9 mouse cellular contexts compared by ENCODE assay signal in the genomic region with DNA sequence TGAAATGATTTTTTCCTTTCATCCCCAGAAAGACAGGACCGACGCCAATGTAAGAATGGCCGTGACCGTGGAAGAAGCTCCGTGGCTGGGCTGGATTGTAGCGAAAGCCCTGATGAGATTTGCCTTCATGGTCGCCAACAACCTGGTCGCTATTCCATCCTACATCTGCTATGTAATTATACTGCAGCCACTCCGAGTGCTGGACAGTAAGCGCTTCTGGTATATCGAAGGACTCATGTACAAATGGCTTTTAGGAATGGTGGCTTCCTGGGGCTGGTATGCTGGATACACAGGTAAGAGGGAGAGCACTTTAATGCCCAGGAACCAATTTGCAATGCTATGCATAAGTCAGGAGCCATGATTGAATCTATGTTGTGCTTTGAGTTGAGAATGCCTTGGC. TPM values are rescaled to one million over a fixed set of nuclear protein-coding genes. Genes with fewer than 3 reads are reported as not detected.
A peak's percentile ranks its signal among the peaks of the same experiment; 100 is the strongest.
DNase-seq lines count a peak whose midpoint lies in the region; ATAC-seq and TF ChIP-seq lines count a peak whose summit lies in the region.
"Had no signal": no experiment of that assay in that cellular context is flagged by ENCODE, and none has a peak within 500 bp of the region (broad histone marks: within the 10 kb centered on the region; RNA-seq: fewer than 3 reads in every experiment).

No protein-coding gene starts in this region.

- H3K4me1 ChIP-seq in testis, adult 2 months (ENCODE audit: control insufficient read depth, insufficient read depth, low read length): peaks cover 4% of the 10 kb centered on the region
- H3K4me1 ChIP-seq in kidney, embryonic 16.5 days (ENCODE audit: insufficient read depth, low read length): peaks cover 22% of the 10 kb centered on the region
- peaks cover 48% of the 10 kb centered on the region for H3K4me1 ChIP-seq in neural tube, embryonic 13.5 days (replicated peaks)

- peak; percentile 81 for DNase-seq in heart, adult 11 months
- DNase-seq in heart, postnatal 36 days: no peak
- DNase-seq in testis, postnatal 10 days (ENCODE audit: low spot score): no peak
- DNase-seq in urinary bladder, adult 18-20 months (ENCODE audit: low spot score in 2 of 2): no peak

- intact Hi-C loops in heart, postnatal 36 days (cut with DNase I): loop anchor here (5.0 kb wide), 2 partner anchors 97 to 142 kb away; partner anchors contain the start of genes Dtl and Ints7

- peak overlapping the region; percentile 88 for H3K4me3 ChIP-seq in testis, adult 2 months (ENCODE audit: control insufficient read depth, low read depth, low read length)
- peak overlapping the region; percentile 82 for H3K4me3 ChIP-seq in kidney, embryonic 16.5 days (ENCODE audit: low read length)
- H3K4me3 ChIP-seq in neural tube, embryonic 13.5 days: peak overlapping the region; percentile 91

- WGBS in kidney, embryonic 16.5 days: 13% methylated on average over 11 of the region's 11 CpGs
- WGBS in neural tube, embryonic 13.5 days: 11% methylated on average over 11 of the region's 11 CpGs

- no peaks in the 10 kb centered on the region; the same call in 1 of the 2 replicates for H3K36me3 ChIP-seq in testis, adult 2 months (ENCODE audit: control insufficient read depth, insufficient read depth, low read length)
- 0 out of 2 replicates have a peak, but pooled peaks cover 5% of the 10 kb centered on the region for H3K36me3 ChIP-seq in kidney, embryonic 16.5 days (ENCODE audit: insufficient read depth, low read length)
- H3K36me3 ChIP-seq in neural tube, embryonic 13.5 days: peaks cover 17% of the 10 kb centered on the region

- no peaks in the 10 kb centered on the region for H3K27me3 ChIP-seq in testis, adult 2 months (ENCODE audit: control insufficient read depth, insufficient read depth, low read length)
- H3K27me3 ChIP-seq in kidney, embryonic 16.5 days (ENCODE audit: insufficient read depth, low read length): no peaks in the 10 kb centered on the region
- no peaks in the 10 kb centered on the region for H3K27me3 ChIP-seq in neural tube, embryonic 13.5 days
- H3K27me3 ChIP-seq: Patski had no signal

- TF ChIP-seq CTCF in testis, adult 2 months (IDR thresholded peaks at IDR 0.05; ENCODE audit: control insufficient read depth, insufficient read depth, insufficient replicate concordance, low read depth, low read length): no peak

- no peak for ATAC-seq in kidney, embryonic 16.5 days (ENCODE audit: low FRiP score, low TSS enrichment)
- no peak for ATAC-seq in neural tube, embryonic 13.5 days (ENCODE audit: low read depth)
- ATAC-seq in monocyte, adult 5-6 weeks (replicated peaks; ENCODE audit: insufficient number of reproducible peaks, low FRiP score, low TSS enrichment, poor library complexity, severe bottlenecking): no peak

- H3K4me2 ChIP-seq in kidney, embryonic 16.5 days (replicated peaks; ENCODE audit: low read depth, low read length): peak overlapping the region; percentile 77
- H3K4me2 ChIP-seq in neural tube, embryonic 13.5 days: peak overlapping the region; percentile 67

- no peak for TF ChIP-seq POLR2A in testis, adult 2 months (IDR thresholded peaks at IDR 0.05; ENCODE audit: control insufficient read depth, low read depth, low read length)

- H3K9ac ChIP-seq in kidney, embryonic 16.5 days (replicated peaks; ENCODE audit: low read length): peak overlapping the region; percentile 95
- peak overlapping the region; percentile 99 for H3K9ac ChIP-seq in neural tube, embryonic 13.5 days

- peak overlapping the region; percentile 90 for H3K27ac ChIP-seq in testis, adult 2 months (ENCODE audit: control insufficient read depth, insufficient read depth, low read depth, low read length)
- peak overlapping the region; percentile 90 for H3K27ac ChIP-seq in kidney, embryonic 16.5 days (ENCODE audit: low read length)
- peak overlapping the region; percentile 96 for H3K27ac ChIP-seq in neural tube, embryonic 13.5 days (replicated peaks)

- no peaks in the 10 kb centered on the region for H3K9me3 ChIP-seq in kidney, embryonic 16.5 days (ENCODE audit: low read length)
- no peaks in the 10 kb centered on the region for H3K9me3 ChIP-seq in neural tube, embryonic 13.5 days

RNA-seq across cellular contexts. Expression of gene Lpgat1, which starts 1.7 kb away (rescaled TPM):
- 10 to 100 TPM; 92.8 to 96.5 TPM for total RNA-seq in heart, postnatal 36 days (2021)
- polyA plus RNA-seq in testis, adult 2 months (2012; rRNA removed): 24.2 and 26.7 TPM in 2 replicates
- polyA plus RNA-seq in kidney, embryonic 16.5 days (2015; fragmentation: Nextera tagmentation; extraction: Ambion mirVana): 13.6 and 14.7 TPM in 2 replicates
- 29.9 and 35.4 TPM in 2 replicates for polyA plus RNA-seq in neural tube, embryonic 13.5 days (2015; fragmentation: Nextera tagmentation; extraction: Ambion mirVana)
- total RNA-seq in monocyte, adult 5-6 weeks (2017): 14.8 to 29.1 TPM (median 26.9 TPM) in 3 replicates
